Mouse (Mus musculus) left cerebral cortex, adult 2 months (tissue): ENCODE results near the gene Trim7. TPM values are rescaled to one million over a fixed set of nuclear protein-coding genes. Genes with fewer than 3 reads are reported as not detected.

Experiments
- DNase-seq, 2 experiments: peaks; one replicate each; pipeline ENCODE4 v3.0.0; 2021 to 2022; ENCODE audit warnings: low spot score in 2 of 2, mixed read lengths in 1 of 2; ENCODE audit errors: extremely low spot score in 1 of 2
- H3K27ac ChIP-seq: fragments of 200-600 bp; 2 replicates; pipeline ENCODE4 v1.8.1; 2022
- H3K4me3 ChIP-seq: fragments of 200-600 bp; 2 replicates; pipeline ENCODE4 v1.8.1; 2022
- CTCF ChIP-seq: fragments of 200-600 bp; IDR thresholded peaks from 2 replicates; pipeline ENCODE4 v1.8.1; 2022; ENCODE audit warnings: antibody characterized with exemption, mild to moderate bottlenecking, moderate library complexity
- intact Hi-C: fragments of 180-260 bp; cut with DNase I; formaldehyde crosslinking; loops from one replicate; pipeline ENCODE4 v1.15.1; 2025
- total RNA-seq, 2 experiments: library from RNA; stranded (reverse); gene quantifications; 2 replicates each; pipeline ENCODE4 v1.2.3; 2021

Gene Trim7
- total RNA-seq, 2 experiments from 2014 or later, result 2.4 to 3.3 TPM

DNA sequence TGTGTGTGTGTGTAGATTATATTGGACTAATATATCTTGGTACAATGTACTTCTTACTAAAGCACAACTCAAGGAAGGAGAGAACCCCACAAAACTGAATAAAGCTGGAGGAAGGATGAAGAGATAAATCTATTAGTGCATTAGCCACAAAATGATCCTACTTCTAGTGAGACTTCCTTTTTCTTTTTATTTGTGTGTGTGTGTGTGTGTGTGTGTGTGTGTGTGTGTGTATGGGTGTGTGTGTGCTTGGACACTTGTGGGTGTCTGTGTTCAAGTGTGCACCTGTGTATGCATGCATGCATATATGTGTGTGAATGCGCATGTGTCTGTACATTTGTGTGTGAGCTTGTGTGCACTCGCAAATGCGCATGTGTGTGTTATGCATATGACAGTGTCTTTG is 32.8 kb upstream of the Trim7 start:
- no peak overlapping the region for H3K27ac ChIP-seq
- no peak for TF ChIP-seq CTCF
- no peak for DNase-seq
- intact Hi-C loops, result no loop called here
- H3K4me3 ChIP-seq, result no peak overlapping the region

DNA sequence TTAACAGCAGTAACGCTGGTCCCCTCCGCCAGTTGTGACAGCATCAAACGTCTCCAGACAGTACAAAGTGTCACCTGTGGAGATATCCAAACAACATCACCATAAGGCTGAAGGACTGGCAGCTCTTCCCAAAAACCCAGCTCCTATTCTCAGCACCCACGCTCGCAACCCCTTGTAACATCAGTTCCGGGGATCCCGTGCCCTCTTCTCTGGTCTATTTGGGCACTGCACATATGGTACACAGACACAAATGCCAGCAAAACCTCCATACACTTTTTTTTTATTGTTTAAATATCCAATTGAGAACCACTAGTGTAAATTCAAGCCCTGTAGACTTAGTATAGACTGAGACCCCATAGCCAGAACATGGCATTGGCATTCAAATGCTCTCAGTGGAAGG is 30.7 kb upstream of the Trim7 start:
- DNase-seq, result no peak
- Histone ChIP-seq H3K4me3 (no peak overlapping the region), H3K27ac (no peak overlapping the region)
- intact Hi-C loops, result no loop called here
- TF ChIP-seq CTCF, result peak; percentile 40

DNA sequence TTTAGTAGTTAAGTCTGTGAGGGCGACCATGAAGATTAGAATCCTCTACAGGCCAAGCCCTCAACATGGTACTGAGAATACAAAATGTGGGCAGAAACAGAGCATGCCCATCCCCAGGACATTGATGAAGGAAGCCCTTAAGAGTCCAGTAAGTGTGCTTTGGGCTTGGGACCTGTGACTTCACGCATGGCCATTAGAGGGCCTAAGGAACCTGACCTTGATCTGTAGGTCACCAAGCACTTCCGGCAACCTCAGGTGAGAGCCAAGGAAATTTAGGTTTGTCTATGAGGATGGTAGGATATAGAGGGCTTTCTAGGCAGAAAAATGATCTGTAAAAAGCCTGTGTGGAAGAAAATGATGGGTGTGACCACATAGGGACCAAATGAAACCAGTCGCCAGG is 29.6 kb upstream of the Trim7 start:
- Histone ChIP-seq H3K4me3 (no peak overlapping the region), H3K27ac (no peak overlapping the region)
- intact Hi-C loops, result no loop called here
- TF ChIP-seq CTCF, result no peak
- DNase-seq, result no peak

- intact Hi-C loops, result no loop called here
- Histone ChIP-seq H3K4me3 (no peak overlapping the region), H3K27ac (no peak overlapping the region)
- TF ChIP-seq CTCF, result no peak
- DNase-seq, result no peak
Measured at GRCm38 (mm10) chr11:48797287-48797686, 28.7 kb upstream of the Trim7 start.

DNA sequence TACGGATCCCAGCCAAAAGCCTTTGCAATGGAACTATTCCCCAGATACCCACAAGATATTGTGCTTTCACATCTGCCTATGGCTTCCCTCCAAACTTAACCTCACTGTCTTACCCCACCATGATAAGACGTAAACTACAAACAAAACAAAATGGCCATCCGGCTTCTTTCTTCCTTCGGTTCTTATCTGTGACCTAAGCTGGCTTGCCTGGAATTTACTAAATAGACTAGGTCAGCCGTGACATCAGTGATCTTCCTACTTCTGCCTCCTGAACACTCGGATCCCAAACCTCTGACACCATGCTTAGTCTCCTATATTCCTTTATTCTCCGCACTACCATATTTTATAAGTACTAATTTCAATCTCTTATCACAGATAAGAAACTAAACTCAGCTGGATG is 27.6 kb upstream of the Trim7 start:
- no peak for TF ChIP-seq CTCF
- intact Hi-C loops, result no loop called here
- DNase-seq, result no peak

GRCm38 (mm10) chr11:48798984-48799920 is 26.7 kb upstream of the Trim7 start:
- intact Hi-C loops, result no loop called here
- H3K4me3 ChIP-seq, result peak overlapping the region; percentile 72
- DNase-seq, result no peak
- peak overlapping the region; percentile 97 for H3K27ac ChIP-seq
- no peak for TF ChIP-seq CTCF

More for the DNA sequence above, 27.6 kb upstream of the Trim7 start:
- no peak overlapping the region for H3K4me3 ChIP-seq
- no peak overlapping the region for H3K27ac ChIP-seq

DNA sequence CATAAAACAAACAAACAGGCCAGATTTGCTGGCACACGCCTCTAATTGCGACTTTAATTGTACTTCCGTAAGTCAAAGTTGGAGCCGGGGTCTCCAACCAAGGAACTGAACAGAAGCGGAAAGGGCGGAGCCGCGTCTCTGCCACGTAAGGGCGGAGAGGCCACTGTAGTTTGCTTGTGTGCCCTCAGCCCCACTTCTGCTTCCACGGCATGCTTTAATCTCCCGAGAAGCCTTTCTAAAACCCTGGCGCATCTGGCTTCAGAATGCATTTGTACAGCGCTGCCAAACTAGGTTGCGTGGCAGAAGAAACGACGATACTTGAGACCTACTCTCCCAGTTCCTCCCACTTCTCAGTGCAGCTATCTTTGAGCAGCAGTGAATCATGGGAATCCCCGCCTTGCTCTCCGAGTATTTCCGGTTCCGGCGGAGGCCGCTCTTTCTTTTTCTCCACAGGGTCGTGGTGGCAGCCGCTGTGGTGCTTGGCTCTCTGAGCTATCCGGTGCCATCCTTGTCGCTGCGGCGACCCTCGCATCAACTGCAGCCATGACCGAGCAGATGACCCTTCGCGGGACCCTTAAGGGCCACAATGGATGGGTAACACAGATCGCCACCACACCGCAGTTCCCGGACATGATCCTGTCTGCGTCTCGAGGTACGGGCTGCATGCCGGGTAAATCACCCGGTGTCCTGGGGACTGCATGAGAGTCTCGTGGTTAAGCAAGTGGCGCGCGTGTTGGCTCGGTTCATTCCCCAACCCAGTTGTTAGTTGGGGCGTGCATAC is 25.8 kb upstream of the Trim7 start, which contains the start of gene Rack1:
Gene Rack1 (plus strand): TSS at position 412 of the 781 bp plus-strand sequence.
- TF ChIP-seq CTCF, result no peak
- intact Hi-C loops, result loop anchor here (1.0 kb wide), 1 partner anchor 17 kb away; the partner anchor contains the start of gene Trim41
- peak; percentile 88 for DNase-seq
- Histone ChIP-seq H3K4me3 (peak within 1 kb of the TSS; percentile 72), H3K27ac (peak within 1 kb of the TSS; percentile 97)

DNA sequence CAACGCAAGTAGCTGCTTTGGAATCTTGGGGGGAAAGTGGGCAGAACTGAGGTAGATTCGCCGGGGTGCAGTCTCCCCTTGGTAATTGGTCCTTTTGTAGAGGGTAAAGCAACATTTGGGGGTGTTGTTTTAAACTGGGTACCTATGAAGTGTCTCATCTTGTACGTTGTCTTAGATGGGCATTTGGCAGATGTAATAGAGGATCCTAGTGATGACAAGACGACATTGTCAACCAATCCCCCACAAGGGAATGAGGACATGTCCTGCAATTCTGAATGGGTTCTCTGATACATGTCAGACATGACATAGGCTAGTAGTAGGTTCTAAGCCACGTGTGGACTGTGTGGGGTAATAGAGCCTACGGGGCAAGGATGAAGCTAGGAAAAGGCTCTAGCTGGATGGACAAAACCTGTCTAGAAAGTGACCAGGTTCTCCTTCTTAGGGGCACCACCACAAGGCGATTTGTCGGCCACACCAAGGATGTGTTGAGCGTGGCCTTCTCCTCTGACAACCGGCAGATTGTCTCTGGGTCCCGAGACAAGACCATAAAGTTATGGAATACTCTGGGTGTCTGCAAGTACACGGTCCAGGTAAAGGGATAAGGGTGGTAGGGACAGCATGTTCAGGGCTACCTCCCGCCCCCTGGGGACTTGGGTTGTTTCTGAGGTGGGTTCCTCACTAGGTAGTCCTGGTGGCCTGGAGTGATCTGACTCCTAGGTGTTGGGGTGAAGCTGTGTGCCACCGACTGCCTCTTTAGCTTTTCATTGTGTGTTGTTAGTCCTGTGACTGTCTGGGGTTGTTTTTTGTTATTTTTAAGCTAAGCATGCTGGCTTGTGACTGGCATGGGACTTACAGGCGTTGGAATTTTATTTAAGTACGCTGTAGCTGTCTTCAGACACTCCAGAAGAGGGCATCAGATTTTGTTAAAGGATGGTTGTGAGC is 23.8 kb upstream of the Trim7 start:
- intact Hi-C loops, result loop anchor here (1.0 kb wide), 1 partner anchor 10 kb away; no protein-coding TSS in a partner anchor
- no peak for DNase-seq
- peak overlapping the region; percentile 72 for H3K4me3 ChIP-seq
- H3K27ac ChIP-seq, result no peak overlapping the region
- TF ChIP-seq CTCF, result no peak

DNA sequence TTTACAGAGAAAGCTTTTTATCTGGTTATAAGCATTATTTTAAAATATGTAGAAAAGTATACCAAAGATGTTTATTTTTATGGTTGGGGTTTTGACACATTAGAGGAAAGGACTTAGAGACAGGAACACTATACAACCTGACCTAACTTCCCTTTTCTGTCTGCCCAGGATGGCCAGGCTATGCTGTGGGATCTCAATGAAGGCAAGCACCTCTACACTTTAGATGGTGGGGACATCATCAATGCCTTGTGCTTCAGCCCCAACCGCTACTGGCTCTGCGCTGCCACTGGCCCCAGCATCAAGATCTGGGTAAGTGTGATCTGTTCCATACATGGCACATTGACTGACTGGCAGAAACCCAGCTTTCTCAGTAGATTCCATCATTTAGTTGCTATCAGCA is 22.0 kb upstream of the Trim7 start:
- Histone ChIP-seq H3K27ac (no peak overlapping the region), H3K4me3 (no peak overlapping the region)
- DNase-seq, result no peak
- no peak for TF ChIP-seq CTCF
- intact Hi-C loops, result no loop called here

- Histone ChIP-seq H3K4me3 (no peak overlapping the region), H3K27ac (no peak overlapping the region)
- TF ChIP-seq CTCF, result no peak
- no peak for DNase-seq
- intact Hi-C loops, result no loop called here
Measured at GRCm38 (mm10) chr11:48804922-48805321, 21.0 kb upstream of the Trim7 start.
